Mouse (Mus musculus): ENCODE measurements around the gene Usf1. TPM values are rescaled to one million over a fixed set of nuclear protein-coding genes. Genes with fewer than 3 reads are reported as not detected.

Gene Usf1
- polyA plus RNA-seq, 1 experiment, result 80.1 TPM

DNA sequence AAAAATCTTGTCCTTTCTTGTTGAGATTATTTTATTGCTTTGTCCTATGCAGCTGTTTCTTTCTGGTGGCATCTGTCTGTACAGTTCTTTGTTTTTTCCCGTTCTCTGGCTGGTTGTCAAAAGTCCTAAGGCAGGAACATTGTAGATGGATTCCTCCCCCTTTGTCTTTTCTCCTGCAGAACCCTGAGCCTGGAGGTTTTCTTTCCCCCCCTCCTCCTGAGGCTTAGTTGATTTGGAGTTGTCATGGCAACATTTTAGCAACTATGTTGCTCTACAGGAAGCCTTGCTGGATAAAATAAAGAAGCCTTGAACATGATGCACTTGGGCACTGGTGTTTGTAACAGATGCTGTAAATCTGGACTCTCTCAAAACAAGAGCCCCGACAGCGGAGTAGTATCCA is 1.3 kb downstream of the Usf1 start:
- DNase-seq (ENCODE audit: low read depth, low spot score), result no peak
- 37% methylated on average over 3 of the region's 3 CpGs for WGBS

DNA sequence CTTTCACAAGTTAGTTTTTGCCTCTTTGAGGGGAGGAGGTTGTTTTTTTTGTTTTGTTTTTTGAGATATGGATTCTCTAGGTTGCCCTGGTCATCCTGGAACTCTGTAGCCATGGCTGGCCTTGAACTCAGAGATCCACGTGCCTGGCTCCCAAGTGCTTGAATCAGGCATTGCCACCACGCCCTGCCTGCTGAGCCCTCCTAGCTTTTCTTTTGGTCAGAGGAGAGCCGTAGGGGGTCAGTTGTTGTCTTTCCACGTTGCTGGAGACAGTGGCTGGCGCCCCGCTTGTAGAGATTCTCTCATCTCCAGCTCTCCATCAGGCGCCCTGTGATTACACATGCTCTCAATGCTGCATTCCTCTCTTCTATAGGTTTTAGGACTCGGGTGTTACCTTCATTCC is 2.5 kb downstream of the Usf1 start:
- 79% methylated on average over 8 of the region's 8 CpGs for WGBS
- no peak for DNase-seq (ENCODE audit: low read depth, low spot score)

DNA sequence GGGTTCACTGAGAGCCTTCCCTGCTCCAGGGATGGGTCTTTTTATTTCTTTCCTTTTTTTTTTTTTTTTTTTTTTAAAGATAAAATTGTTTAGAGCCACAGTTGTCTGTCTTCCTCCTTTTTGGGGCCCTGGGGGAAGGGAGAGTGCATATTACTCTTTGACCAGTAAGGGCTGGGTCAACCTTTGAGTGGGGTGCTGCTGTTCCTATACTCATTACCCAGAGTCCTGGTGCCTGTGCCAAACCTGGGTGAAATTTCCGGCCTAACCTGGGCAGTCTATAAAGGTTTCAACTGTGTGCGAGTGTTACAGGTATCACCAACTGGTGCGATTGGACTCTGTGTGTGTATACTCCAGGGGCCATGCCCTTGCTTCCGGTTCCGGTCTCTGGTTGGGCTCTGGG is 7.5 kb downstream of the Usf1 start, which contains the start of gene Tstd1:
Tstd1 (plus strand) TSS at position 213 of the 400 bp plus-strand sequence.
- WGBS, result 30% methylated on average over 5 of the region's 5 CpGs
- no peak for DNase-seq (ENCODE audit: low read depth, low spot score)

- DNase-seq (ENCODE audit: low read depth, low spot score), result no peak
- WGBS, result 33% methylated on average over 12 of the region's 12 CpGs
Observed at GRCm38 (mm10) chr1:171419291-171419882, 8.3 kb downstream of the Usf1 start.

DNA sequence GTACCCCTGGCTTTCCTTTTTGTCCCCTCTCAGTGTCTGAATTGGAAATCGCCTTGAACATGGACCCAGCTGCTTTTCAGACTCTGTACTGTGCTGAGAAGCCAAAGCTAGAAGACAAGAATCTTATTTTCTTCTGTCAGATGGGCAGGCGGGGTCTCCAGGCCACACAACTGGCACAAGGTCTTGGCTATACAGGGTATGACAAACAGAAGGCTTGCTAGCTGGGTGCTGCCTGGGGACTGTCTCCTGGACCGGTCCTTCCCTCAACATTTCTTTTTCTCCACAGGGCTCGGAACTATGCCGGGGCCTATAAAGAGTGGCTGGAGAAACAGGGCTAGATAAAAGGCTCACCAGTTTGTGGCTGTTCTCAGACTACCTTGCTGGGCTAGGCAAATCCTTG is 8.8 kb downstream of the Usf1 start:
- 74% methylated on average over 5 of the region's 5 CpGs for WGBS
- no peak for DNase-seq (ENCODE audit: low read depth, low spot score)

DNA sequence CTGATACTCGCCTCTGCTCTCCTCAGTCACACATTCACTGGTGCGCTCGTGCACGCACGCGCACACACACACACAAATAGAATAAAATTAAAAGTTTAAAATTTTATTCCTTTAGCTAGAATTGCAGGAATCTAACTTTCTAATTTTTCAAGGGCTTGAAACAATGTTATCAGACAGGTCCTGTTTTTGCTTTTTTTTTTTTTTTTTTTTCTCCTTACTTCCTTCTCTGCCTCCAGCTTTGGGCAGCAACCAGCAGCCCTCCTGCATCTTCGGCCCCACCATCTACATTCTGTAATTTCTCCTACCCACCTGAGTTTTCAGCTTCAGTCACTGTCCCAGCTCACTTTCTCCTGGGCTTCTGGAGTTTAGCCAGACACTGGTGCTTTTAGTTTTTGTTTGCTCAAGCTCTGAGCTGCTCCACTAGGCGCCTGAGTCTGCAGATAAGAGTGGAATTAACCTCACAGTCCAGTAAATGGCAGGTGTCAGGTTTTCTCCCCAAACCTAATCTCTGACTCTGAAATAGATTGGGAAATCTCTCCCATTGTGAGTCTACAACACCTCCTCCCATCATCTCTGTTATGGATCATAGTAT is 11.5 kb downstream of the Usf1 start:
- DNase-seq (ENCODE audit: low read depth, low spot score), result no peak
- 57% methylated on average over 8 of the region's 8 CpGs for WGBS

DNA sequence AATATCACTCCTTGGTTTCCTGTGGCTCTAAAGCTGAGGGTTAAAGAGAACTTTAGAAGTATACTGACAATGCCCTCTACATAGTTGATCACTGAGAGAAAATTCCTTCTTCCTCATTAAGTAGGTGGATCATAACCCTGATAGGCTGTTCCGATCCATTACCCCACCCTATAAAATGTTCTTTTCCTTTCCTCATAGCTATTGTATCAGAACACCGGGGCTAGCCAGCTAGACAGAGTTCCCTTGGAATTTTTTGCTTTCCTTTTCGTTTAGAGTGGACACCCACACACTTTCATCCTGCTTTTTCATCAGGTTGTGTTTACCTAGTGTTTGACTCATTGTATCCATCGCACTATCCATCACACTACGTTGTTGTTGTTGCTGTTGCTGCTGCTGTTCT is 13.5 kb downstream of the Usf1 start:
- WGBS, result 25% methylated on average over 5 of the region's 5 CpGs
- no peak for DNase-seq (ENCODE audit: low read depth, low spot score)

DNA sequence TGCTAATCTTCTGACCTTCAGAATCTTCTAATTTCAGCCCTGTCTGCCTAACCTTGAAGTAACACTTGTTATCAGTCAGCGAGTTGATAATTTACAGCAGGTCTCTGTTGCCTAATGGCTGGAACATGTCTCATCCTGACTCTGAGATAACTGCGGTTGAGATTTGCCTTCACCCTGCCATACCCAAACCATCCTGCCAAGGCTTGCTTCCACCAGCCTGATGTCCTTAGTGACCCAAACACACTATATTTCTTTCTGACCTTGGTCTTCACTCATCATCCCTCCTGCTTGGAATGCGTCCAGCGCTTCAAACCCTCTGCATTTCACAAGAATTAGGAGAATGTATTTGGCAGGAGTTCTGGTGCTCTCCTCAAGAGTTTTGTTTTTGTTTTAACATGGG is 14.0 kb downstream of the Usf1 start:
- no peak for DNase-seq (ENCODE audit: low read depth, low spot score)
- 52% methylated on average over 4 of the region's 4 CpGs for WGBS

DNA sequence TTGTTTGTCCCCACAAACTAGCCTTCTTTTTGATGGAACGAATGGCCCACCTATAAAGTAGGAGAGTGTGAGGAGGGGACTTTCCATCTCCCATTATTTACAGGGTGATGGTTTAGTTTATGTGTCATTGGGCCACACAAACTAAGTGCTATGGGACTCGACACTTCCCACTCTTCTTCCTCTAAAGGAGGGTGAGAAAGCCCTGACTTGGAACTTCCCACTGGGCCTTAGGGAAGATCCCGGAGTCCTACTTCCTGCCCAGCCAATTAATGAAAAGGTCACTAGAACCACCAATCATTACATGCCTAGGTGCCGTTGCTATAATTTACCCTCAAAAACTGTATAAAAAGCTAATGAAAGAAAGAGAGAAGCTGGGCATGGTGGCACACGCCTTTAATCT is 21.0 kb downstream of the Usf1 start:
- 81% methylated on average over 5 of the region's 5 CpGs for WGBS

DNA sequence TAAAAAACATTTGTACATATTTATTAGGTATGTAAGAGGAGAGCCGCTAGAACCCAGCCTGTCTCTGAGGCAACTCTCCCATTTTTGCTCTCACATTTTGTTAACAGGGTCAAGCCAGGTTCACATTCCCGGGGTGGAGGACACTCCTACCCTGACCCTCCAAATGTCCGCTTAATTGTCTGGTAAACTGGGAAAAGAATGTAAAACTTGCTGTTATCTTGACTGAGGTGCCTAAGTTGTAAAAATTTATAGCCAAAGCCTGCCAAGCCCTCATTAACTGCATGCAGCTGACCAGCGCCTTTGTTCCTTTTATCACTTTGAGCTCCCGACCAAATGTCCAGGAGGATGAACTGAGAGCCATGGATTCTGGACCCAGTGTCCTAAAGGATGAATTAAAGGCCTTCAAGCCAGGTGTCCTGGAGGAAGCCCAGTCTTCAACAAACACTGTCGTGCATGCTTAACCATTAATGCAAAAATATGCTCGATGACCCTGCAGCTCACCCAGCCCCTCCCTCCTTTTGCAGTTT is 24.2 kb downstream of the Usf1 start:
- WGBS, result 15% methylated on average over 7 of the region's 7 CpGs
- DNase-seq (ENCODE audit: low read depth, low spot score), result no peak

More for the DNA sequence above, 21.0 kb downstream of the Usf1 start:
- no peak for DNase-seq (ENCODE audit: low read depth, low spot score)

DNA sequence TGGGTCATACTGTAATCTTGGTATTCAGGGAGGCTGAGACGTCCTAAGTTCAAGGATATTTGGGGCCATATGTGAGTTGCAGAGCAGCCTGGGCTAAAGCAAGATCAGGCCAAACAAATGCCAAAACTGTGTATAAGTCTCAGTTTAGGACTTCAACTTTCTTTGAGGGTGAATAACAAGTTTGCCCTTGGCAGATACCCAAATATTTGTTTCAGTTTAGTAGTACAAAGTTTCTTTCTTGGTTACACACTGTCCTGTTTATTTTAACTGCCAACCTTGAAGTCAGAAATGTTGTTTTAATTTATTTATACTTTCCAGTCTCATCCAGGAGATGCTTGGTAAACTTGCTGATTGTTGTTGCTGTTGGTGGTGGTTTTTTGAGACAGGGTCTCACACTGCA is 24.9 kb downstream of the Usf1 start:
- no peak for DNase-seq (ENCODE audit: low read depth, low spot score)
- WGBS, result 25% methylated on average over 1 of the region's 1 CpGs

DNA sequence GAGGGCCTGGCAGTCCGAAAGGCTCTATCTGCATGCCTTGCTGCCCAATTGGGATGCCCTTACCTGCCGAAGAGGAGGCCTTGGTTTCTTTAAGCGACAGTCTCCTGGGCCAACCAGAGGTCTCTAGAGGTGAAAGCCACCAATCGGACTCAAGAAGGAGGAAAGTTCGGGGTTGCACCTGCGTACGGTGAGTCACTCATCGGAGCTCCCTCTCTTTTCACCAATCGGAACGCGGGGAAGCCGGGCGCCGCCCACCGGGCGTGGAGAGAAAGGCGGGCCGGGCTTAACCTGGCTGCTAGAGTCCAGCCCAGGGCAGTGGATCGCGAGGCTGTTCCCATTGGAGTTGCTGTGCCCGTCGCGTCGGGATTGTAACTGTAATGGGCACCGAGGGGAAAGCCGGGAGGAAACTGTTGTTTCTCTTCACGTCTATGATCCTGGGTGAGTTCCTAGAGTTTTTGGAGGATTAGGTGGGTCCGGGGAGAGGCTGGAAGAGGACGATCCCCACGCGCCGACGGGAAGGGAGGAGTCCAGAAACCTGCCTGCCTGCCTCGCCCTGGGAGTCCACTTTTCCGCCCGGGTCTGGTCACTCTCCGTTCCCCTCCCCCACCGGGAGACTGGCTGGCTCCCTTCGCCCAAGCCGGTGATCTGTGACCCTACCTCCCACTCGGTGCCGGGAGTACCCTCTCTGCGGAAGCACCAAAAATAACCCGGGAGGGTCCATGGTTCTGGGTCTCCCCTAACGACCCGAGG is 26.3 kb downstream of the Usf1 start, which contains the start of gene F11r:
F11r (plus strand) TSS at position 272 of the 750 bp plus-strand sequence.
- DNase-seq (ENCODE audit: low read depth, low spot score), result peak; percentile 100
- 2% methylated on average over 46 of the region's 46 CpGs for WGBS

GRCm38 (mm10) chr1:171438014-171438670 is 27.0 kb downstream of the Usf1 start:
- WGBS, result 5% methylated on average over 18 of the region's 18 CpGs
- no peak for DNase-seq (ENCODE audit: low read depth, low spot score)

- DNase-seq (ENCODE audit: low read depth, low spot score), result peak; percentile 73
- 8% methylated on average over 8 of the region's 8 CpGs for WGBS
Observed at GRCm38 (mm10) chr1:171439072-171439471, 28.0 kb downstream of the Usf1 start.

DNA sequence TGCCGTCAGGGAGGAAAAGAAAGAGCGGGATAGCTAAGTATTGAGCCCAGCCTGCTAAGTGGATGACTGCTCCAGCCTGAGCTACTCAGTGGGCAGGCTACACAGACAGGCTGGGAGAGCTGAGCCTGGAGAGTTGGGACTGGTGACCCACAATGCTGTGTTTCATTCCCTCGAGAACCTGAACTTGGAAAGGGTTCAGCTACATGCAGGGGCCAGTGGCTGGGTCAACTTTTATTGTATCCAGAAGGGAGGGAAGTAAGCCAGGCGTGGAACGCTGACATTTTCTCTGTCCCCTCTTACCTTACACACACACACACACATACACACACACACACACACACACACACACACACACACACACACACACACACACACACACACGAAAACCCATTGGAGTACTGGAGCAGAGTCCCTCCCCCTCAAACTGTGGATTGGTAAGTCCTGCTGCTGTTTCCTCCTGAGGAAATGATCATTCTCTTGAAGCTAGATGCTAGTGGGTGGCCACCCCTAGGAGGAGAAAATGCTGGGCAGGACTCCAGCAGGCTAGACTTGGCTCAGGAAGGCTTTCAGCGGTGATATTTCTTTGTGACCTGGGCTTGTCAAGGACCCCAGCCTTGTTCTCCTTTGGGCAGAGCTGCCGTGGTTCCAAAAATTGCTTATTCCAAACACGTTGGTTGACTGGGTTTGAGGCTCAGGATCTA is 29.1 kb downstream of the Usf1 start:
- WGBS, result 6% methylated on average over 9 of the region's 9 CpGs
- no peak for DNase-seq (ENCODE audit: low read depth, low spot score)

DNA sequence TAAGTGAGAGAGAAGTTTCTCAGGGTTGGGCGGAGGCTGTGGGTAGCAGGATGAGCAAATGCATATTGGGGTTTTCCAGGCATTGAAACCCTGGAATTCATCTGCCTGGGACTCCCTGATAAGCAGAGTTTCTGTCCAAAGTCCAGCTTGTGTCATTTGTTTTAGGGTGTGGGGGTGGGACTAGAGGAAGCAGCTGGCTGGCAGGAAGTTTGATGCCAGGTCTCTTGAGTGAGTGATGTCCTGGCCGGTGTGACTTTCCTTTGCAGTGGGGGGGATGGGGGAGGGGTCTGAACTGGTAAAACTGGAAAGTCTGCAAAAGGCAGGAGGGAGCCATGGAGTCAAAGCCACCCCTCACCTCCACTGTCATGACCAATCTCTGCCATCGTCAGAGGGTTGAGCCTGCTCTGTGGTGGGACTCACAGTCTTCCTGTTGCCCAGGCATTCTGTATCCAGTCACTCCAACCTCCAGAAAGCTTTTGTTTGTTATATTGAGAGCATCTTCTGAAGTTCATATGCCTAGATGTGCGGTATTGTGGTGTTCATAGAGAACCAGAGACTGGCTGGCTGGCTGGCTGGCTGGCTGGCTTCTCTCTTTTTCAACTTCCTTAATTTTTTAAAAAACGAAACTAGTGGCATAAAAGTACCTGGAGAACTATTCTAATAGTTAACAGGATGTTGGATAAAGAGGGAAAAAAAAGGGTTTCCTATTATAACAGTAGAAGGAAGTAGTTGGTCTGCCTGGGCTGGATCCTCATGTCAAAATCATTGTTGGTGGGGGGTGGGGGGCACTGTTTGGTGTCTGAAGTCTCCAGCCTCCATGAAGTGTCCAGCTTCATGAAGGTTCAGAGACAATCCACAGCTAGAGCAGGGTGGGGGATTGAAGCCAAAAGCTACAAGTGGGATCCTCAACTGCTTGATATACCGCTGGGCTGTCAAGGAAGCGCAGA is 30.6 kb downstream of the Usf1 start:
- peak; percentile 78 for DNase-seq (ENCODE audit: low read depth, low spot score)
- 19% methylated on average over 7 of the region's 7 CpGs for WGBS

DNA sequence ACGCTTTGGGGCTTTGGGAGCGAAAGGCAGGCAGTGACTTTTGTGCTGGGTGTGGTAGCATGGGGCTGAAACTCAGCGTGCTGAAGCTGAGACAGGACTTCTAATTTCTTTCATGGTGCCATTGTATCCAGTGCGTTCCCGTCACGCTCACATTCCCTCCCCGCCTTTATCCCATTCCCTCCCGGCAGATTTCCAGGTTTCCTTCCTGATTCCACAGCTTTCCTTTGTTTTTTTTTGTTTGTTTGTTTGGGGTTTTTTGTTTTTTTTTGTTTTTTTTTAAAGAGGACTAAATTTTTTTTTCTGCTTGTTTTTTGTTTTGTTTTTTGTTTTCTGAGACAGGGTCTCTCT is 31.3 kb downstream of the Usf1 start:
- 22% methylated on average over 8 of the region's 8 CpGs for WGBS
- no peak for DNase-seq (ENCODE audit: low read depth, low spot score)

GRCm38 (mm10) chr1:171445050-171445449 is 33.9 kb downstream of the Usf1 start:
- 67% methylated on average over 5 of the region's 5 CpGs for WGBS
- no peak for DNase-seq (ENCODE audit: low read depth, low spot score)

- 66% methylated on average over 7 of the region's 7 CpGs for WGBS
- no peak for DNase-seq (ENCODE audit: low read depth, low spot score)
Observed at GRCm38 (mm10) chr1:171446854-171447253, 35.7 kb downstream of the Usf1 start.
